Comparison of ENCODE assay signal across 21 mouse cellular contexts in the genomic region with DNA sequence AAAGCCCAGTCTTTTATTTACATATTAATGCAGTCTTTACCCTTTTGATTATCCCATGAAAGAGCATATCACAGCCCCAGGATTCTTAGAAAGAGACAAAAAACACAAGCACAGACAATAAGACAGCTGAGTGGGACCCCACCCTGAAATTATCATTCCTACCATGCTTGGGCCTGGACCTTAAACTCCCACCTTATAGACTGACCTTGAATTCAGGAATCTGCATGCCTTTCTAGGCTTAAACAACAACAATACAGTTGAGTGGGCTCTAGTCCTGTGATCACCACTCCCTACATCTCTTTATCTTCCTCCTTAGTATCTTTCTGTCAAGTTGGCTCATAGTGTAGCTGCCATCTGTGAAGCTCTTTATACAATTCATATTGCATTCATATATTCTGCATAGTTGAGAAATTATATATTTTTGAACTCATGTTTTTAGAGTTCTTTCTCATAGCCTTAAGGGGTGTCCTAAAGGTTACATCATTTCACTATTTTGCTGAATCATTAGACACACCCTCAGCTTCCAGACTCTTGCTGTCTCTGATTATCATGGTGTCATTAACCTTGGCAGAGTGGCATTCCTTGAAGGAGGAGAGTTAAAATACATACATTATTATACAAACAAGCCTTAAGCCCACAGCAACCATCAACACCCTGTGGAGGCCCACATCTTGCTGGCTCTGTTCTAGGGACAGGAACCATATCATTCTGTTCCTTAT.
DNase-seq lines count a peak whose midpoint lies in the region; ATAC-seq and TF ChIP-seq lines count a peak whose summit lies in the region.
"Had no signal": no experiment of that assay in that cellular context is flagged by ENCODE, and none has a peak within 500 bp of the region (broad histone marks: within the 10 kb centered on the region; RNA-seq: fewer than 3 reads in every experiment).

No protein-coding gene starts in this region.

- no peaks in the 10 kb centered on the region for H3K9me3 ChIP-seq in midbrain, embryonic 11.5 days (ENCODE audit: control insufficient read depth, low read length)
- H3K9me3 ChIP-seq in midbrain, embryonic 15.5 days, result no peaks in the 10 kb centered on the region
- no peaks in the 10 kb centered on the region for H3K9me3 ChIP-seq in ES-E14 (ENCODE audit: control insufficient read depth, insufficient read depth, low read depth, low read length)
- H3K9me3 ChIP-seq: embryonic facial prominence, embryonic 13.5 days; embryonic facial prominence, embryonic 15.5 days; forebrain, embryonic 13.5 days had no signal

- no peaks in the 10 kb centered on the region for H3K27me3 ChIP-seq in midbrain, embryonic 11.5 days (ENCODE audit: control insufficient read depth, insufficient read depth, low read length)
- no peaks in the 10 kb centered on the region for H3K27me3 ChIP-seq in midbrain, embryonic 15.5 days (replicated peaks)
- H3K27me3 ChIP-seq: embryonic facial prominence, embryonic 13.5 days; embryonic facial prominence, embryonic 15.5 days; forebrain, embryonic 13.5 days had no signal

- H3K4me2 ChIP-seq in midbrain, embryonic 11.5 days, result no peak overlapping the region
- no peak overlapping the region for H3K4me2 ChIP-seq in midbrain, embryonic 15.5 days
- H3K4me2 ChIP-seq: embryonic facial prominence, embryonic 13.5 days; embryonic facial prominence, embryonic 15.5 days; forebrain, embryonic 13.5 days had no signal

- H3K9ac ChIP-seq in midbrain, embryonic 11.5 days (ENCODE audit: low read length), result no peak overlapping the region
- no peak overlapping the region for H3K9ac ChIP-seq in midbrain, embryonic 15.5 days
- no peak overlapping the region for H3K9ac ChIP-seq in ES-E14 (ENCODE audit: insufficient read depth, low read depth, low read length, poor library complexity, severe bottlenecking)
- H3K9ac ChIP-seq: embryonic facial prominence, embryonic 13.5 days; embryonic facial prominence, embryonic 15.5 days; forebrain, embryonic 13.5 days had no signal

- peak; percentile 75 for DNase-seq in midbrain, embryonic 11.5 days (ENCODE audit: low spot score, missing footprints)
- peak; percentile 72 for DNase-seq in ES-E14 (ENCODE audit: low read depth, low spot score)
- peak; percentile 95 for DNase-seq in ZHBTc4 (ENCODE audit: low read depth, low spot score)
- DNase-seq in heart, adult 9 months (ENCODE audit: low spot score in 2 of 2), result no peak
- DNase-seq in layer of hippocampus, adult 2 months (ENCODE audit: low spot score in 2 of 2), result no peak
- DNase-seq: adrenal gland, adult 2 months; adrenal gland, postnatal 10 days; adrenal gland, postnatal 25 days; cerebellum, adult 11 months; cerebellum, adult 18-20 months; cerebellum, adult 8-10 months; cerebellum, adult 9-11 months; cerebellum, postnatal 14 days; cerebellum, postnatal 36 days; embryo, embryonic 11 days had no signal

- ATAC-seq in midbrain, embryonic 11.5 days (ENCODE audit: low FRiP score), result 0 out of 2 replicates have a peak, but pooled peaks have one; percentile 33
- no peak for ATAC-seq in midbrain, embryonic 15.5 days (replicated peaks)
- ATAC-seq: forebrain, embryonic 13.5 days; forebrain, embryonic 16.5 days had no signal

- in situ Hi-C loops in ES-E14 (cut with MboI; ENCODE audit: low sequenced_read_pairs in 2 of 2, unreplicated experiment in 2 of 2), result no loop called here

- no peak overlapping the region for H3K4me3 ChIP-seq in midbrain, embryonic 11.5 days (ENCODE audit: low read depth, low read length)
- H3K4me3 ChIP-seq in midbrain, embryonic 15.5 days, result no peak overlapping the region
- no peak overlapping the region for H3K4me3 ChIP-seq in ES-E14 (ENCODE audit: insufficient read depth in 1 of 2, low read depth in 1 of 2, low read length in 2 of 2, poor library complexity in 1 of 2, severe bottlenecking in 1 of 2)
- no peak overlapping the region for H3K4me3 ChIP-seq in layer of hippocampus, adult 2 months
- H3K4me3 ChIP-seq: embryonic facial prominence, embryonic 13.5 days; embryonic facial prominence, embryonic 15.5 days; erythroblast, embryonic 14.5 days; forebrain, embryonic 13.5 days had no signal

- TF ChIP-seq CTCF in layer of hippocampus, adult 2 months (conservative IDR thresholded peaks at IDR 0.05), result no peak

- H3K36me3 ChIP-seq in midbrain, embryonic 11.5 days (ENCODE audit: control insufficient read depth, insufficient read depth, low read length), result no peaks in the 10 kb centered on the region
- H3K36me3 ChIP-seq in midbrain, embryonic 15.5 days (replicated peaks), result no peaks in the 10 kb centered on the region
- H3K36me3 ChIP-seq in ES-E14 (ENCODE audit: control insufficient read depth, insufficient read depth, low read length, poor library complexity, severe bottlenecking), result no peaks in the 10 kb centered on the region
- H3K36me3 ChIP-seq: embryonic facial prominence, embryonic 13.5 days; embryonic facial prominence, embryonic 15.5 days had no signal

- no peak overlapping the region for H3K27ac ChIP-seq in midbrain, embryonic 11.5 days (ENCODE audit: low read depth, low read length)
- H3K27ac ChIP-seq in midbrain, embryonic 15.5 days, result no peak overlapping the region
- H3K27ac ChIP-seq in ES-E14 (ENCODE audit: insufficient read depth, low read depth, low read length, poor library complexity, severe bottlenecking), result no peak overlapping the region
- no peak overlapping the region for H3K27ac ChIP-seq in layer of hippocampus, adult 2 months
- H3K27ac ChIP-seq: embryonic facial prominence, embryonic 13.5 days; embryonic facial prominence, embryonic 15.5 days; forebrain, embryonic 13.5 days had no signal

- no peaks in the 10 kb centered on the region for H3K4me1 ChIP-seq in midbrain, embryonic 11.5 days (ENCODE audit: control insufficient read depth, insufficient read depth, low read length)
- no peaks in the 10 kb centered on the region for H3K4me1 ChIP-seq in midbrain, embryonic 15.5 days
- peaks cover 0 to 6% of the 10 kb centered on the region in 2 experiments; a peak in 2 of 4 replicates for H3K4me1 ChIP-seq in ES-E14 (ENCODE audit: control insufficient read depth in 2 of 2, insufficient read depth in 2 of 2, low read length in 2 of 2, poor library complexity in 1 of 2)
- H3K4me1 ChIP-seq: embryonic facial prominence, embryonic 13.5 days; embryonic facial prominence, embryonic 15.5 days; forebrain, embryonic 13.5 days had no signal

TF ChIP-seq in ES-E14, 5 proteins besides CTCF, POLR2A, EP300 and RAD21:
- TF ChIP-seq CHD2 (IDR thresholded peaks at IDR 0.05; ENCODE audit: low read depth, low read length), result 0 out of 2 replicates have a peak, but pooled peaks have one; percentile 28
- TF ChIP-seq MAFK (IDR thresholded peaks at IDR 0.05; ENCODE audit: insufficient read depth, low read depth, low read length), result peak; percentile 72
- no peak for TF ChIP-seq ZC3H11A (IDR thresholded peaks at IDR 0.05; ENCODE audit: borderline replicate concordance, low read depth, low read length)

Comparison
In these comparisons a context has a peak if more than half of its experiments do, and no peak if none do; other contexts are left out.
1. DNase-seq: peak in midbrain, embryonic 11.5 days (single experiment), ES-E14 (single experiment) and ZHBTc4 (single experiment); none in heart, adult 9 months (0 of 2) and layer of hippocampus, adult 2 months (0 of 2).